Mouse (Mus musculus): ENCODE data around the gene Hacd3. TPM values are rescaled to one million over a fixed set of nuclear protein-coding genes. Genes with fewer than 3 reads are reported as not detected.

Gene Hacd3
- 58.6 TPM for polyA plus RNA-seq (2015; fragmentation: Illumina TruSeq; extraction: RNeasy Lipid Tissue Mini Kit (QIAGEN cat#74804); ENCODE audit: insufficient read depth, low replicate concordance)

GRCm38 (mm10) chr9:65020991-65021886 is at the start of gene Hacd3:
Gene Hacd3 (minus strand): TSS chr9:65021693.

DNA sequence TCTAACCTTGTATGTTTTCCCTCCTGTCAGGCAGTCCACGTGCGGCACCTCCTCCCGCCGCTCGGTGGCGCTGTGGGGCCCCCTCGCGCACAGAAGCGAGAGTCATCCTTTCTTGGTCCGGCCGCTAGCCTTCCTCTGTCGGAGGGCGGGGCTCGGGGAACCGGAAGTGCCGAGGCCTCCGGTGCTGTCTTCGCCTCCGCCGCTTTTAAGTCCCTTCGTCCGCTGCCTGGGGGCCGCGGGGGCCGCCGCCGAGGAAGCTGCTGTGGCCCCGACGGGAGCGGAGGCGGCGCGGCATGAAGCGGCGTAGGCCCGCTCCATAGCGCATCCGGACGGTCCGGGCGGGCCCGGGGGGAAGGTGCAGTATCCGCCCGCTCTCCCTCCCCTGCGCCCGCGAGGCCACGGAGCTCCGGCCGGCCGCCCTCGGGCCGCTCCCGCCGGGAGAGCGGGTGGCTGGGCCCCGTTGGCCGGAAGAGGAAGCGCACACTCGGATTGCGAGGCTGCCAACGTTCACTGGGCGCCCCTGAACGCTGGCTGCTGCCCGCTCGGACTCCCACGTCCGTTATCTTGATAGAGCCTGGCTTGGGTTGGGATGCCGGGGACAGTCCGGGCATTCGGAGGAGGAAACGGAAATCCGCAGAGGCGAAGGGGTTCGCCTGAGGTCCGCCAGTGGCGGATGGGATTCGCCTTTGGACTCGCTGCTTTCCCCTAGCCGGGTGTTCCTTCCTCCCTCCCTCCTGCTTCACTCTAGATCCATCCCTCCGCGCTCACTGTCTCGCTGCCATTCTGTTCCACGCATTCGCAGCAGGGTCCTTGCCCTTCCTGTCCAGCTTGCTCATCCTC is 11.0 kb upstream of the Hacd3 start, which contains the start of gene Dpp8:
TSS of gene Dpp8 (plus strand) at position 146 of the 840 bp plus-strand sequence.

GRCm38 (mm10) chr9:64960117-64960977 is 61.1 kb downstream of the Hacd3 start, which contains the start of gene Ints14:
Gene Ints14 (plus strand): TSS chr9:64960905.

GRCm38 (mm10) chr9:64951161-64951657 is 70.3 kb downstream of the Hacd3 start, which contains the start of gene Slc24a1:
Gene Slc24a1 (minus strand): TSS chr9:64951607.

Other genes with a start within 250 kb of the Hacd3 start
- gene Dennd4a, start 210.4 kb downstream of the Hacd3 start, polyA plus RNA-seq (2015; fragmentation: Illumina TruSeq; extraction: RNeasy Lipid Tissue Mini Kit (QIAGEN cat#74804); ENCODE audit: insufficient read depth, low replicate concordance) = 83.5 TPM
- gene Slc24a1, start 70.1 kb downstream of the Hacd3 start, polyA plus RNA-seq (2015; fragmentation: Illumina TruSeq; extraction: RNeasy Lipid Tissue Mini Kit (QIAGEN cat#74804); ENCODE audit: insufficient read depth, low replicate concordance) = 0.04 TPM
- gene Ints14, start 60.8 kb downstream of the Hacd3 start, polyA plus RNA-seq (2015; fragmentation: Illumina TruSeq; extraction: RNeasy Lipid Tissue Mini Kit (QIAGEN cat#74804); ENCODE audit: insufficient read depth, low replicate concordance) = 30.2 TPM
- gene Dpp8, start 10.7 kb upstream of the Hacd3 start, polyA plus RNA-seq (2015; fragmentation: Illumina TruSeq; extraction: RNeasy Lipid Tissue Mini Kit (QIAGEN cat#74804); ENCODE audit: insufficient read depth, low replicate concordance) = 120 TPM
- 1.4 TPM for gene Igdcc4, start 79.8 kb upstream of the Hacd3 start, polyA plus RNA-seq (2015; fragmentation: Illumina TruSeq; extraction: RNeasy Lipid Tissue Mini Kit (QIAGEN cat#74804); ENCODE audit: insufficient read depth, low replicate concordance)
- gene Igdcc3, start 119.5 kb upstream of the Hacd3 start, polyA plus RNA-seq (2015; fragmentation: Illumina TruSeq; extraction: RNeasy Lipid Tissue Mini Kit (QIAGEN cat#74804); ENCODE audit: insufficient read depth, low replicate concordance) = not detected
- gene Parp16, start 173.7 kb upstream of the Hacd3 start, polyA plus RNA-seq (2015; fragmentation: Illumina TruSeq; extraction: RNeasy Lipid Tissue Mini Kit (QIAGEN cat#74804); ENCODE audit: insufficient read depth, low replicate concordance) = 6.8 TPM
- gene Cilp, start 243.5 kb upstream of the Hacd3 start, polyA plus RNA-seq (2015; fragmentation: Illumina TruSeq; extraction: RNeasy Lipid Tissue Mini Kit (QIAGEN cat#74804); ENCODE audit: insufficient read depth, low replicate concordance) = 10.2 TPM

Data from spleen, adult 10 weeks (tissue).